Mouse (Mus musculus): Measurements from ENCODE around the gene Aip. TPM values are rescaled to one million over a fixed set of nuclear protein-coding genes. Genes with fewer than 3 reads are reported as not detected.
"Not testable (repeated sequence)": the region's sequence is repeated elsewhere in the genome, so short reads cannot be mapped to it uniquely, and the experiment has no call there.

Gene Aip
- polyA plus RNA-seq, 1 experiment from 2014 or later = 97.7 TPM

GRCm38 (mm10) chr19:4143759-4144268 is 18.2 kb upstream of the Aip start, which contains the start of gene Cabp4:
TSS of gene Cabp4 (minus strand) at chr19:4144033.
- ATAC-seq (ENCODE audit: insufficient number of reproducible peaks, low FRiP score, low TSS enrichment, low read depth) = no peak
- no peaks in the 10 kb centered on the region for H3K36me3 ChIP-seq
- peaks cover 7% of the 10 kb centered on the region for H3K4me1 ChIP-seq
- H3K9me3 ChIP-seq = no peaks in the 10 kb centered on the region
- H3K27ac ChIP-seq = no peak within 1 kb of the TSS
- no peak within 1 kb of the TSS for H3K9ac ChIP-seq
- H3K4me2 ChIP-seq = no peak within 1 kb of the TSS
- WGBS = 77% methylated on average over 7 of the region's 7 CpGs
- no peaks in the 10 kb centered on the region for H3K27me3 ChIP-seq
- no peak within 1 kb of the TSS for H3K4me3 ChIP-seq

- Histone ChIP-seq H3K4me1 (peaks cover 1% of the 10 kb centered on the region; the same call in 1 of the 2 replicates), H3K36me3 (no peaks in the 10 kb centered on the region), H3K4me3 (no peak overlapping the region), H3K27me3 (no peaks in the 10 kb centered on the region), H3K27ac (no peak overlapping the region), H3K9me3 (no peaks in the 10 kb centered on the region), H3K4me2 (no peak overlapping the region), H3K9ac (no peak overlapping the region)
- 91% methylated on average over 18 of the region's 18 CpGs for WGBS
- ATAC-seq (ENCODE audit: insufficient number of reproducible peaks, low FRiP score, low TSS enrichment, low read depth) = no peak
These were observed 16.9 kb upstream of the Aip start for GRCm38 (mm10) chr19:4142416-4143173.

- no peak overlapping the region for H3K27ac ChIP-seq
- no peak overlapping the region for H3K9ac ChIP-seq
- WGBS = 79% methylated on average over 6 of the region's 6 CpGs
- no peak overlapping the region for H3K4me2 ChIP-seq
- H3K9me3 ChIP-seq = no peaks in the 10 kb centered on the region
- H3K36me3 ChIP-seq = no peaks in the 10 kb centered on the region
- H3K4me3 ChIP-seq = no peak overlapping the region
- H3K4me1 ChIP-seq = no peaks in the 10 kb centered on the region
- no peak for ATAC-seq (ENCODE audit: insufficient number of reproducible peaks, low FRiP score, low TSS enrichment, low read depth)
- H3K27me3 ChIP-seq = no peaks in the 10 kb centered on the region
These were observed 14.5 kb upstream of the Aip start for GRCm38 (mm10) chr19:4140147-4140546.

GRCm38 (mm10) chr19:4139446-4139845 is 13.8 kb upstream of the Aip start, which contains the start of gene Gpr152:
TSS of gene Gpr152 (plus strand) at chr19:4139787.
- H3K27ac ChIP-seq = no peak within 1 kb of the TSS
- H3K4me2 ChIP-seq = no peak within 1 kb of the TSS
- H3K4me3 ChIP-seq = no peak within 1 kb of the TSS
- WGBS = 74% methylated on average over 2 of the region's 2 CpGs
- H3K36me3 ChIP-seq = no peaks in the 10 kb centered on the region
- H3K4me1 ChIP-seq = no peaks in the 10 kb centered on the region
- H3K27me3 ChIP-seq = no peaks in the 10 kb centered on the region
- H3K9me3 ChIP-seq = no peaks in the 10 kb centered on the region
- ATAC-seq (ENCODE audit: insufficient number of reproducible peaks, low FRiP score, low TSS enrichment, low read depth) = no peak
- no peak within 1 kb of the TSS for H3K9ac ChIP-seq

- Histone ChIP-seq H3K4me3 (no peak overlapping the region), H3K9me3 (no peaks in the 10 kb centered on the region), H3K4me2 (no peak overlapping the region), H3K27ac (no peak overlapping the region), H3K36me3 (peaks cover 5% of the 10 kb centered on the region), H3K4me1 (no peaks in the 10 kb centered on the region), H3K27me3 (no peaks in the 10 kb centered on the region), H3K9ac (no peak overlapping the region)
- 80% methylated on average over 5 of the region's 5 CpGs for WGBS
- ATAC-seq (ENCODE audit: insufficient number of reproducible peaks, low FRiP score, low TSS enrichment, low read depth) = no peak
These were observed 12.3 kb upstream of the Aip start for GRCm38 (mm10) chr19:4137913-4138312.

GRCm38 (mm10) chr19:4136463-4136862 is 10.8 kb upstream of the Aip start:
- Histone ChIP-seq H3K4me3 (no peak overlapping the region), H3K4me1 (no peaks in the 10 kb centered on the region), H3K4me2 (no peak overlapping the region), H3K27ac (no peak overlapping the region), H3K9me3 (no peaks in the 10 kb centered on the region), H3K27me3 (no peaks in the 10 kb centered on the region), H3K9ac (no peak overlapping the region), H3K36me3 (peaks cover 20% of the 10 kb centered on the region)
- 76% methylated on average over 5 of the region's 5 CpGs for WGBS
- no peak for ATAC-seq (ENCODE audit: insufficient number of reproducible peaks, low FRiP score, low TSS enrichment, low read depth)

GRCm38 (mm10) chr19:4135963-4136345 is 10.3 kb upstream of the Aip start:
- H3K36me3 ChIP-seq = peaks cover 25% of the 10 kb centered on the region
- not testable (repeated sequence) for H3K4me2 ChIP-seq; H3K9me3 ChIP-seq; H3K4me1 ChIP-seq; H3K9ac ChIP-seq; H3K4me3 ChIP-seq; H3K27me3 ChIP-seq; H3K27ac ChIP-seq; ATAC-seq (ENCODE audit: insufficient number of reproducible peaks, low FRiP score, low TSS enrichment, low read depth)
- 24% methylated on average over 8 of the region's 8 CpGs for WGBS

- not testable (repeated sequence) for H3K4me3 ChIP-seq; H3K9me3 ChIP-seq; H3K27me3 ChIP-seq; H3K27ac ChIP-seq; ATAC-seq (ENCODE audit: insufficient number of reproducible peaks, low FRiP score, low TSS enrichment, low read depth); H3K4me2 ChIP-seq; H3K4me1 ChIP-seq; H3K9ac ChIP-seq
- peaks cover 30% of the 10 kb centered on the region for H3K36me3 ChIP-seq
- WGBS = 76% methylated on average over 6 of the region's 6 CpGs
These were observed 9.7 kb upstream of the Aip start for GRCm38 (mm10) chr19:4135229-4135962.

- no peak overlapping the region for H3K27ac ChIP-seq
- WGBS = 83% methylated on average over 4 of the region's 4 CpGs
- H3K9me3 ChIP-seq = no peaks in the 10 kb centered on the region
- H3K4me2 ChIP-seq = no peak overlapping the region
- peaks cover 38% of the 10 kb centered on the region for H3K36me3 ChIP-seq
- no peak overlapping the region for H3K4me3 ChIP-seq
- ATAC-seq (ENCODE audit: insufficient number of reproducible peaks, low FRiP score, low TSS enrichment, low read depth) = no peak
- H3K9ac ChIP-seq = no peak overlapping the region
- no peaks in the 10 kb centered on the region for H3K27me3 ChIP-seq
- no peaks in the 10 kb centered on the region for H3K4me1 ChIP-seq
These were observed 8.7 kb upstream of the Aip start for GRCm38 (mm10) chr19:4134354-4134753.

GRCm38 (mm10) chr19:4131768-4132167 is 6.1 kb upstream of the Aip start:
- H3K36me3 ChIP-seq = peaks cover 56% of the 10 kb centered on the region
- no peak overlapping the region for H3K4me2 ChIP-seq
- no peaks in the 10 kb centered on the region for H3K27me3 ChIP-seq
- H3K4me1 ChIP-seq = peaks cover 9% of the 10 kb centered on the region
- 88% methylated on average over 2 of the region's 2 CpGs for whole genome bisulfite sequencing
- no peaks in the 10 kb centered on the region for H3K9me3 ChIP-seq
- H3K27ac ChIP-seq = no peak overlapping the region
- no peak for ATAC-seq (ENCODE audit: insufficient number of reproducible peaks, low FRiP score, low TSS enrichment, low read depth)
- H3K4me3 ChIP-seq = no peak overlapping the region
- H3K9ac ChIP-seq = no peak overlapping the region

GRCm38 (mm10) chr19:4131075-4131474 is 5.4 kb upstream of the Aip start:
- no peak overlapping the region for H3K4me3 ChIP-seq
- H3K27me3 ChIP-seq = no peaks in the 10 kb centered on the region
- H3K9ac ChIP-seq = no peak overlapping the region
- no peak for ATAC-seq (ENCODE audit: insufficient number of reproducible peaks, low FRiP score, low TSS enrichment, low read depth)
- peaks cover 56% of the 10 kb centered on the region for H3K36me3 ChIP-seq
- no peak overlapping the region for H3K4me2 ChIP-seq
- H3K4me1 ChIP-seq = peaks cover 13% of the 10 kb centered on the region
- no peaks in the 10 kb centered on the region for H3K9me3 ChIP-seq
- no peak overlapping the region for H3K27ac ChIP-seq
- 86% methylated on average over 5 of the region's 5 CpGs for WGBS

- Histone ChIP-seq H3K9ac (no peak overlapping the region), H3K27ac (no peak overlapping the region), H3K4me3 (no peak overlapping the region), H3K36me3 (peaks cover 56% of the 10 kb centered on the region), H3K4me1 (peaks cover 13% of the 10 kb centered on the region), H3K9me3 (no peaks in the 10 kb centered on the region), H3K4me2 (no peak overlapping the region), H3K27me3 (no peaks in the 10 kb centered on the region)
- WGBS = 86% methylated on average over 4 of the region's 4 CpGs
- ATAC-seq (ENCODE audit: insufficient number of reproducible peaks, low FRiP score, low TSS enrichment, low read depth) = no peak
These were observed 4.4 kb upstream of the Aip start for GRCm38 (mm10) chr19:4130106-4130505.
